Mouse (Mus musculus) lung, postnatal 0 days (tissue): ENCODE results near the gene Prm1. TPM values are rescaled to one million over a fixed set of nuclear protein-coding genes. Genes with fewer than 3 reads are reported as not detected.

ENCODE experiments used
- ATAC-seq: fragments of 200-750 bp; cut with Nextera tagmentation; 2 replicates; pipeline ENCODE4 v1.8.0; 2017; ENCODE audit warnings: moderate library complexity
- DNase-seq: peaks from one replicate; pipeline ENCODE4 v3.0.0-alpha.2; 2016; ENCODE audit warnings: low spot score
- H3K27ac ChIP-seq: fragments of 300-500 bp; sonication (generic); 2 replicates; pipeline ENCODE4 v1.5.1; 2014; ENCODE audit warnings: antibody characterized with exemption, mild to moderate bottlenecking, low read length, mixed read lengths
- H3K27me3 ChIP-seq: fragments of 300-500 bp; sonication (generic); replicated peaks from 2 replicates; pipeline ENCODE4 v1.6.1; 2014; ENCODE audit warnings: low read length, mixed read lengths; ENCODE audit not compliant: insufficient read depth
- H3K36me3 ChIP-seq: fragments of 300-500 bp; sonication (generic); 2 replicates; pipeline ENCODE4 v1.6.1; 2014; ENCODE audit warnings: low read length, mixed read lengths; ENCODE audit not compliant: insufficient read depth
- H3K4me1 ChIP-seq: fragments of 300-500 bp; sonication (generic); 2 replicates; pipeline ENCODE4 v1.6.1; 2014; ENCODE audit warnings: antibody characterized with exemption, low read depth, low read length, mixed read lengths; ENCODE audit not compliant: insufficient read depth
- H3K4me2 ChIP-seq: fragments of 300-500 bp; sonication (generic); replicated peaks from 2 replicates; pipeline ENCODE4 v1.6.1; 2014; ENCODE audit warnings: low read depth, mild to moderate bottlenecking, low read length, moderate library complexity, mixed read lengths
- H3K4me3 ChIP-seq: fragments of 300-500 bp; sonication (generic); 2 replicates; pipeline ENCODE4 v1.5.1; 2014; ENCODE audit warnings: low read depth, low read length
- H3K9ac ChIP-seq: fragments of 300-500 bp; sonication (generic); replicated peaks from 2 replicates; pipeline ENCODE4 v1.6.1; 2014; ENCODE audit warnings: low read depth, mild to moderate bottlenecking
- H3K9me3 ChIP-seq: fragments of 300-500 bp; sonication (generic); 2 replicates; pipeline ENCODE4 v1.6.1; 2016; ENCODE audit warnings: low read length, mixed read lengths
- CTCF ChIP-seq: IDR thresholded peaks from 2 replicates; pipeline ENCODE4 v1.5.1; 2016; ENCODE audit warnings: antibody characterized with exemption, mild to moderate bottlenecking
- EP300 ChIP-seq: IDR thresholded peaks from 2 replicates; pipeline ENCODE4 v1.6.1; 2016; ENCODE audit warnings: antibody characterized with exemption, mild to moderate bottlenecking, control low read depth
- WGBS: fragments of 180-500 bp; shearing (Covaris S2); extraction: QIAGEN DNeasy Blood & Tissue Kit; methylation state at CpG from one replicate; pipeline ENCODE4 v1.1.7; 2014; 5-methylcytosine and 5-hydroxymethylcytosine counted together
- polyA plus RNA-seq: library from polyadenylated mRNA; unstranded; fragments of >200 nt; fragmentation: Nextera tagmentation; extraction: Ambion mirVana; gene quantifications from 2 replicates; pipeline ENCODE4 v1.2.1, GENCODE M21; 2015

Prm1 gene
- polyA plus RNA-seq, 1 experiment from 2014 or later, result not detected

DNA sequence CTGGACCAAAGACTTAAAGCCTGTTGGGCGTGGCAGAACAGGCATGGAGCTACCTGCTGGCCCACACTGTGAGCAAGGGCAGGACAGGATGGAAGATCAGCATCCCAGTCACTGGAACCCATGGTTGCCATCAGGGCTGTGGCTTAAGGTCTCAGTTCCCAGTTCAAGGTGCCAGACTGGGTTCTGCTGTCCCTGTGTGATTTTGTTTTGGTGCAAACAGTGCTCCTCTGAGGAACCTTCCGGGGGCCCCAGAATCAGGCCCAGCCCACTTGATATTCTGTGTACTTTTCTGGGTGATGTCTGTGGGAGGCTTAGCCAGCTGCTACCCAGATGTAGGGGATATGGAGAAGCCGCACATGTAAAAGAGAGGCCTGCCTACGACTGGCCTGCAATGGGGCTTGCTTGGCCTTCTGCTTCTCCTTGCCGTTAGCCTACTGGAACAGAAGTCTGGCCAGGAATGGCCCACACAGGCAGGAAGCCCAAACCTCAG lies 25.0 kb downstream of the Prm1 start:
- no peak for DNase-seq
- no peaks in the 10 kb centered on the region for H3K27me3 ChIP-seq
- no peak for ATAC-seq
- no peak overlapping the region for H3K4me2 ChIP-seq
- H3K27ac ChIP-seq, result no peak overlapping the region
- H3K9ac ChIP-seq, result no peak overlapping the region
- TF ChIP-seq CTCF (no peak), EP300 (no peak)
- WGBS, result 70% methylated on average over 5 of the region's 5 CpGs
- no peaks in the 10 kb centered on the region for H3K36me3 ChIP-seq
- H3K9me3 ChIP-seq, result no peaks in the 10 kb centered on the region
- H3K4me1 ChIP-seq, result peaks cover 10% of the 10 kb centered on the region; the same call in 1 of the 2 replicates
- no peak overlapping the region for H3K4me3 ChIP-seq

DNA sequence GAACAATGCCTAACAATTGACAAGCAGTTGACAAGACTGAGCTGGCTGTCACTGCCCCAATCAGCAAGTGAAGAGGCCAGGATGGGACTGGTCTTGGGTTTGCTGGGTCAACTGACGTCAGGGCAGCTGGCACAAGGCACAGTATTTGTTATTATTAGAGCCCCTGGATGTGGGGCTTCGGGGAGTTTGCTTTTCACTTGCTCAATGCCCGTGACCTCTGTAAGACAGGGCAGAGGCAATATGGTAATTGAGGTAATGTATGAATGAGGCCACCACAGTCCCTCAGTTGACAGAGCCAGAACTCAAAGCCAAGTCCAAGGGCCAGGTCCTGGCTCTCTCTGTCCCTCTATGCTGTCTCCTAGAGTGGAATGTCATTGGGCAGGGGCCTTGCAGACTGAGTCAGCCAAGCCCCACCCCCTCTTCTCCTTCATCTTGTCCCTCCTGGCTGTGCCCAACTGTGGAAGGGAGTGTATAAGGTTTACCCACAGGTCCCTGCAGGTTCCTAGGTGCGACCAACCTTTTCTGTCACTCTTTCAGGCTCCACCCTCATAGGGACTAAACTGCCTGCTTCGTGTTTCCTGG lies 28.0 kb downstream of the Prm1 start:
- Histone ChIP-seq H3K9ac (no peak overlapping the region), H3K9me3 (no peaks in the 10 kb centered on the region), H3K36me3 (no peaks in the 10 kb centered on the region), H3K27ac (no peak overlapping the region), H3K4me2 (no peak overlapping the region), H3K4me3 (no peak overlapping the region), H3K4me1 (0 out of 2 replicates have a peak, but pooled peaks cover 3% of the 10 kb centered on the region), H3K27me3 (no peaks in the 10 kb centered on the region)
- ATAC-seq, result peak; percentile 30
- DNase-seq, result peak; percentile 25
- 57% methylated on average over 5 of the region's 5 CpGs for WGBS
- no peak for TF ChIP-seq CTCF
- TF ChIP-seq EP300, result no peak

- 28% methylated on average over 7 of the region's 7 CpGs for WGBS
- H3K9me3 ChIP-seq, result no peaks in the 10 kb centered on the region
- H3K4me1 ChIP-seq, result no peaks in the 10 kb centered on the region
- H3K27me3 ChIP-seq, result no peaks in the 10 kb centered on the region
- H3K9ac ChIP-seq, result no peak overlapping the region
- no peak overlapping the region for H3K4me2 ChIP-seq
- no peak for TF ChIP-seq EP300
- TF ChIP-seq CTCF, result no peak
- no peak overlapping the region for H3K4me3 ChIP-seq
- no peak overlapping the region for H3K27ac ChIP-seq
- ATAC-seq (peak; percentile 39; the same call in 1 of the 2 replicates), DNase-seq (peak; percentile 61)
- no peaks in the 10 kb centered on the region for H3K36me3 ChIP-seq
Measured at GRCm38 (mm10) chr16:10776322-10776721, 29.3 kb downstream of the Prm1 start.

GRCm38 (mm10) chr16:10774726-10775125 lies 30.9 kb downstream of the Prm1 start:
- TF ChIP-seq CTCF (no peak), EP300 (no peak)
- no peak overlapping the region for H3K4me3 ChIP-seq
- H3K27me3 ChIP-seq, result no peaks in the 10 kb centered on the region
- no peaks in the 10 kb centered on the region for H3K36me3 ChIP-seq
- no peak overlapping the region for H3K4me2 ChIP-seq
- DNase-seq (no peak), ATAC-seq (no peak)
- WGBS, result 38% methylated on average over 4 of the region's 4 CpGs
- H3K9me3 ChIP-seq, result no peaks in the 10 kb centered on the region
- no peak overlapping the region for H3K9ac ChIP-seq
- H3K4me1 ChIP-seq, result no peaks in the 10 kb centered on the region
- no peak overlapping the region for H3K27ac ChIP-seq

DNA sequence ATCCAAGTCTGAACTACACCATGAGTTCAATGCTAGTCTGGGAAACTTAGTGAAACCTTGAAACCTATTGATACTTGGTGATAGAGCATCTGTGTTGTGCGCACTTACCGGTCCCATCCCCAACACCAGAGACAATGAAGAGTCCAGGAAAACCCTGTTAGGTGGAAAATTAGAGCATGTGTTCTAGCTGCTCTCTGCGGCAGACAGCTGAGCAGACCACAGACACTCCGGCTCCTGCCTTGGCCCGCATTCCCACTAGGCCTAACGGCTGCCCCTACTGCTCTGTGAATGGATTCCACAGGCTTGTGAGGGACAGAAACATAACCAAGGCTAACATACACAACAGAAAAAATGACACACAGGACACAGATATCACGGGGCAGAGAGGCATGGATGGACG lies 32.1 kb downstream of the Prm1 start:
- no peak overlapping the region for H3K4me2 ChIP-seq
- H3K9ac ChIP-seq, result no peak overlapping the region
- WGBS, result 81% methylated on average over 8 of the region's 8 CpGs
- H3K9me3 ChIP-seq, result no peaks in the 10 kb centered on the region
- TF ChIP-seq CTCF (no peak), EP300 (no peak)
- no peak for ATAC-seq
- H3K4me3 ChIP-seq, result no peak overlapping the region
- no peak overlapping the region for H3K27ac ChIP-seq
- peaks cover 3% of the 10 kb centered on the region; the same call in 1 of the 2 replicates for H3K4me1 ChIP-seq
- no peak for DNase-seq
- H3K27me3 ChIP-seq, result no peaks in the 10 kb centered on the region
- H3K36me3 ChIP-seq, result no peaks in the 10 kb centered on the region

- TF ChIP-seq CTCF (no peak), EP300 (no peak)
- Histone ChIP-seq H3K4me1 (peaks cover 3% of the 10 kb centered on the region; the same call in 1 of the 2 replicates), H3K4me2 (no peak overlapping the region), H3K9me3 (no peaks in the 10 kb centered on the region), H3K4me3 (no peak overlapping the region), H3K27me3 (no peaks in the 10 kb centered on the region), H3K36me3 (no peaks in the 10 kb centered on the region), H3K27ac (no peak overlapping the region), H3K9ac (no peak overlapping the region)
- WGBS, result 55% methylated on average over 19 of the region's 19 CpGs
- DNase-seq (no peak), ATAC-seq (peak; percentile 38)
Measured at GRCm38 (mm10) chr16:10771769-10772510, 33.7 kb downstream of the Prm1 start.
